Mouse (Mus musculus) heart, postnatal 0 days (tissue): ENCODE data around the gene Gpr162. TPM values are rescaled to one million over a fixed set of nuclear protein-coding genes. Genes with fewer than 3 reads are reported as not detected.

Experiments
- ATAC-seq: fragments of 200-750 bp; cut with Nextera tagmentation; 2 replicates; pipeline ENCODE4 v1.8.0; 2017; ENCODE audit warnings: low read depth, moderate number of reproducible peaks, moderate library complexity; ENCODE audit not compliant: insufficient read depth
- DNase-seq: peaks from one replicate; pipeline ENCODE4 v3.0.0-alpha.2; 2016; ENCODE audit warnings: low spot score
- H3K27ac ChIP-seq: fragments of 300-500 bp; sonication (generic); 2 replicates; pipeline ENCODE4 v1.5.1; 2014; ENCODE audit warnings: low read depth, mild to moderate bottlenecking
- H3K27me3 ChIP-seq: fragments of 300-500 bp; sonication (generic); 2 replicates; pipeline ENCODE4 v1.6.1; 2014; ENCODE audit warnings: low read length, mixed read lengths; ENCODE audit not compliant: control insufficient read depth, insufficient read depth
- H3K36me3 ChIP-seq: fragments of 300-500 bp; sonication (generic); replicated peaks from 2 replicates; pipeline ENCODE4 v1.6.1; 2014; ENCODE audit warnings: low read length, mixed read lengths; ENCODE audit not compliant: control insufficient read depth, insufficient read depth
- H3K4me1 ChIP-seq: fragments of 300-500 bp; sonication (generic); 2 replicates; pipeline ENCODE4 v1.6.1; 2014; ENCODE audit warnings: antibody characterized with exemption; ENCODE audit not compliant: control insufficient read depth, insufficient read depth
- H3K4me2 ChIP-seq: fragments of 300-500 bp; sonication (generic); 2 replicates; pipeline ENCODE4 v1.6.1; 2014; ENCODE audit warnings: low read depth, mild to moderate bottlenecking, low read length, moderate library complexity
- H3K4me3 ChIP-seq: fragments of 300-500 bp; sonication (generic); 2 replicates; pipeline ENCODE4 v1.5.1; 2014; ENCODE audit warnings: low read depth, low read length
- H3K9ac ChIP-seq: fragments of 300-500 bp; sonication (generic); replicated peaks from 2 replicates; pipeline ENCODE4 v1.6.1; 2014; ENCODE audit warnings: low read depth, low read length, mixed read lengths
- H3K9me3 ChIP-seq: fragments of 300-500 bp; sonication (generic); replicated peaks from 2 replicates; pipeline ENCODE4 v1.6.1; 2016; ENCODE audit warnings: low read length; ENCODE audit not compliant: control insufficient read depth
- CTCF ChIP-seq: IDR thresholded peaks from 2 replicates; pipeline ENCODE4 v1.5.1; 2016; ENCODE audit warnings: antibody characterized with exemption, control low read depth, low read depth
- EP300 ChIP-seq: IDR thresholded peaks from 2 replicates; pipeline ENCODE4 v1.6.1; 2016; ENCODE audit warnings: antibody characterized with exemption, low read depth
- WGBS: fragments of 180-500 bp; shearing (Covaris S2); extraction: QIAGEN DNeasy Blood & Tissue Kit; methylation state at CpG from one replicate; pipeline ENCODE4 v1.1.7; 2014; 5-methylcytosine and 5-hydroxymethylcytosine counted together
- polyA plus RNA-seq: library from polyadenylated mRNA; unstranded; fragments of >200 nt; fragmentation: Nextera tagmentation; extraction: Ambion mirVana; gene quantifications from 2 replicates; pipeline ENCODE4 v1.2.1, GENCODE M21; 2015
- total RNA-seq: library from RNA; depleted of rRNA; stranded (reverse); fragments of >200 nt; gene quantifications from 2 replicates; pipeline ENCODE4 v1.2.3, GENCODE M21; 2014; ENCODE audit warnings: low replicate concordance

Gene Gpr162
- total and polyA plus RNA-seq, 2 experiments from 2014 or later = 1.5 to 2.9 TPM

DNA sequence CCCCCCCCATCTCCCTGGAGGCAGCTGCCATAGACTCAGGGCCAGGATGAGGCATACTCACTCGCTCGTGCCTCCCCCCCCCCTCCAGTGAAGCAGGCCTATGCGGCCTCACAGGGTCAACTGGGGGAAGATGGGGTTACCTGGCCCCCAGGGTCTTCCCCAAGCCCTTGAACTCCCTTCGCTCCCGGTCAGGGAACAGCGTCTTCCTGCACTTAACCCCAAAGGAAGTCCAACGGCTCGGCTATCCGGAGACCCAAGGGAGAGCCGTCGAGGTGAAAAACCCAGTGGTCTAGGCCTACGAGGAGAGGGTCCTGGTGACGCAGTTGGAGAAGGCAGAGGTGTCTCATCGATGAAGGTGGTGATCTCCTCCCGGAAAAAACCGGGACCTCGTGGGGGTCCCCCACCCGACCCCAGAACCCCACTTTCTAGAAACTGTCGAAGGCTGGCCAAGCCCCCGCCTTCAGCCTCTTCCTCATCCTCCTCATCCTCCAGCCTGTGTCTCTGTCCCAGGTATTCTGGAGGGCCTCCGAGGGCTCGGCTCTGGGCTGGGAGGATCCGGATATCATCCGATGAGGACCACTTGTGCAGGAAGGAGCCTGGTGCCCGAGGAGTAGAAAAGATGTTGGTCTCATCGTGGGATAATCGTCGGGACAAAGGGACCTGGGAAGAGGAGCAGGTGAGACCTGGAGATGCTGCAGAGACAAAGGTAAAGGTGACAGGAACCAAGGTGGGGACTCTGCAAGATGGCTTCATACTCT is 5.0 kb downstream of the Gpr162 start:
- H3K4me3 ChIP-seq = no peak overlapping the region
- no peak overlapping the region for H3K27ac ChIP-seq
- ATAC-seq (no peak), DNase-seq (no peak)
- no peaks in the 10 kb centered on the region for H3K9me3 ChIP-seq
- no peaks in the 10 kb centered on the region for H3K36me3 ChIP-seq
- peaks cover 16% of the 10 kb centered on the region for H3K4me1 ChIP-seq
- no peak for TF ChIP-seq EP300
- no peak for TF ChIP-seq CTCF
- H3K27me3 ChIP-seq = peaks cover 33% of the 10 kb centered on the region
- 66% methylated on average over 28 of the region's 28 CpGs for WGBS
- H3K9ac ChIP-seq = no peak overlapping the region
- no peak overlapping the region; the same call in 1 of the 2 replicates for H3K4me2 ChIP-seq

DNA sequence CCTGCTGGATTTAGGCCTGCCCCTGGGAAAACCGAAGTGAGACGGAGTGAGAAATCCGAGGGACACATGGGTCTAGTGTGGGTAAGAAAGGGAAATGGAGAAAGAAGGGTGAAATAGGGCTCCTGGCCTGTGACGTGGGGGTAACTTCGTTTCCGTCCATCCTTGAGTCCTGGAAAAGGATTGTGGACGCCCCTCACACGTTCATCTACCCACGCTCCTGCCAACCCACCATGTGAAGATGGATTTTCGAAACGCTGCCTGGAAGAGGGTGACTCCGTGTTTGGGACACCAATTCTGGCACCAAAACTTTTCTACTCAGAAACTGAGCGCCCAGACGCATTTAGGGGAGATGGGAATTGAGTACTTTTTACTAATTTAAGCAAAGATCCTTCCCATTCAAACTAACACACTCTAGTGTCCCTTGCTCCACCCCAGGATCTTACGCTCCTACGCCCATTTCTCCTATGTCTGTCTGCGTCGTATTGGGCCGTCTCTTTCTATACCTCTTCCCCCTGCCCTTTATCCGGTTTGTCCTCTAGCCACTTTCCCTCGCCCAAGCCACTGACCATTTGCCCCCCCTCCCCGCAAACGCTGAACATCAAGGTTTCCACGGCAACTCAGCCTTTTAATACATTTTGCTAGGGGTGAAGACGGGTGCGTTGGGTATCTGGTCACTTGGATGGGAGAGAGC is 5.8 kb downstream of the Gpr162 start:
- H3K9me3 ChIP-seq = no peaks in the 10 kb centered on the region
- peaks cover 31% of the 10 kb centered on the region for H3K27me3 ChIP-seq
- H3K4me1 ChIP-seq = peaks cover 10% of the 10 kb centered on the region
- H3K36me3 ChIP-seq = no peaks in the 10 kb centered on the region
- H3K27ac ChIP-seq = peak overlapping the region; percentile 5; the same call in 1 of the 2 replicates
- DNase-seq (no peak), ATAC-seq (no peak)
- 34% methylated on average over 26 of the region's 26 CpGs for WGBS
- no peak overlapping the region for H3K9ac ChIP-seq
- H3K4me3 ChIP-seq = peak overlapping the region; percentile 64
- TF ChIP-seq CTCF = no peak
- TF ChIP-seq EP300 = no peak
- peak overlapping the region; percentile 93 for H3K4me2 ChIP-seq

DNA sequence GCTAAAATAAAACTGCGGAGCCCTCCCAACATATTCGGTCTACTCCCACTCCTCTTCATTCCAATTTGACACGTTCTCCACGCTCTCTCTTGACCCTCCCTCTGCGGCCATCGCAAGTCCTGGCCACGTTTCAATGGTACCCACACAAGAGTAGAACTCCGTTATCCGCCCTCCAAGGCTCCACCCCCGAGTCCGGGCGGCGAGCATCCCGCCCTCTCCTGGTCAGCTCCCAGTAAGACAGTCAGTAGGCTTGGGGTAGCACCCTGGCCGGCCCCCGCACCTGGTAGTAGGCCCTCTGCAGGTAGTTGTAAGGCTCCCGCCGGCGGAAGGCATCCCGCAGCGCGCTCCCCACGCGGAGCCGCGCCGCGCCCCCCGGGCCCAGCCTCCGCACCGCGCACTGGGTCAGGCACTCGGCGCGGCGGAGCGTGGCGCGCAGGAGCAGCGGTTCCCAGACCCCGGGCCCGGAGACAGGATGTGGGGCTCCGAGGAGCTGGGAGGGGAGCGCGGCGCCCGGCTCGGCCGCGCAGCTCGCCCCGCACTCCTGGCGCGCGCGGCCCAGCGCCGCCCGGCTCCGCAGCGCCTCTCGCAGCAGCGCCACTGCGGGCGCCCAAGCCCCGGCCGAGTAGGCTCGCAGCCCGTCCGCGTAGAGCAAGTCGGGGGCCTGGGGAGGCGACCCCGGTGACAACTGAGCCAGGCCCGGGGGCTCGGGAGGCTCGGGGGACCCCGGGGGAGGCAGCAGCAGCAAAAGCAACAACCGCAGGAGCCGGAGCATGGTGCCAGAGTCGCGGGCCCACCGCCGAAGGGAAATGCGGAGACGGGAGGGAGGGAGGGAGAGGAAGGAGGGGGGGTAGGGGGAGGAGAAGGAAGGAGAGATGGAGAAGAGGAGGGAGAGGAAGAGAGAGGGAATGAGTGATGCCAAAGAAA is 6.6 kb downstream of the Gpr162 start, which contains the start of gene P3h3:
TSS of gene P3h3 (minus strand) at position 837 of the 924 bp plus-strand sequence.
- Histone ChIP-seq H3K27me3 (peaks cover 25% of the 10 kb centered on the region), H3K36me3 (no peaks in the 10 kb centered on the region), H3K9ac (peak within 1 kb of the TSS; percentile 82), H3K9me3 (no peaks in the 10 kb centered on the region), H3K4me3 (peak within 1 kb of the TSS; percentile 64), H3K4me2 (peak within 1 kb of the TSS; percentile 93), H3K27ac (peak within 1 kb of the TSS; percentile 86), H3K4me1 (peaks cover 7% of the 10 kb centered on the region)
- DNase-seq = peak; percentile 51
- peak; percentile 82 for ATAC-seq
- TF ChIP-seq CTCF = peak; percentile 65
- no peak for TF ChIP-seq EP300
- WGBS = under 1% methylated on average over 75 of the region's 86 CpGs

DNA sequence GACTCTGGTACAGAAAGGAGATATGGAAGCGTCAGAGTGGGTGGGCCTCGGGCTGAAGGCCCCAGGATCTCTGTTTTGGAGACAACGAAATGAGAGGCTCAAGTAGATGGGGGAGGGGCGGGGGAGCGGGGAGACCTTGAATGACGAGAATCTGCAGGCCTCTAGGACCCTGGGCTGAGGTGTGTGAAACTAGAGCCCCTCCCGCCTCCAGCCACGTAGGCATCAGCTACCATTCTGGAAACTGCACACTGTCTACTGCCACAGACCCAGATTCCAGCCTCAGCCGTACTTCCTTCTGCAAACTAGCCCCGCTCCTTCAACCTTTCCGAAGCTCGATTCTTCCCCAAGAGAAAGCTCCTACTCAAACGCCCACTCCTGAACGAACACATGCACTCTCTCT is 7.5 kb downstream of the Gpr162 start:
- TF ChIP-seq CTCF = no peak
- no peak for TF ChIP-seq EP300
- H3K4me1 ChIP-seq = peaks cover 7% of the 10 kb centered on the region

DNA sequence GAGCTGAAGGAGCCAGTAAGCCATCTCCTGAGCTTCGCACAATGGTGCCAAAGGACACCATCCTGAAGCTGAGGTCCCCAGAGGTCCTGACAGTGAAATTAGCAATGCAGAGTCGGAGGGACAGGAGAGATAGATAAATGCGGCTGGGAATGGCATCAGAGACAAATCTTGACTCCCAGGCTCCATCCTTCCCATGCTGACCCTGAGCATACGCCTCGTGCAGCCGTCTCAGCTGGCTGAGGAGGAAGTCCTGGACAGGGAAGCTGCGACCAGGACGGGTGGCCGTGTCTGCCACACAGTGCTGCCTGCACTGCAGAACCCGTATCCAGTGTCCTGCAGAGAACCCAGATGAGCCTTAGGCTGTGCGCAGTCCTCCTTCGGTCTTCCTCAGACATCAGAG is 9.1 kb downstream of the Gpr162 start:
- Histone ChIP-seq H3K9ac (no peak overlapping the region), H3K27ac (no peak overlapping the region), H3K4me1 (peaks cover 7% of the 10 kb centered on the region), H3K4me3 (no peak overlapping the region), H3K4me2 (no peak overlapping the region), H3K36me3 (no peaks in the 10 kb centered on the region), H3K9me3 (no peaks in the 10 kb centered on the region), H3K27me3 (peaks cover 19% of the 10 kb centered on the region)
- ATAC-seq (no peak), DNase-seq (no peak)
- TF ChIP-seq EP300 (no peak), CTCF (no peak)
- 51% methylated on average over 12 of the region's 12 CpGs for WGBS

More for the DNA sequence above, 7.5 kb downstream of the Gpr162 start:
- ATAC-seq = no peak
- Histone ChIP-seq H3K36me3 (no peaks in the 10 kb centered on the region), H3K9ac (no peak overlapping the region), H3K27me3 (peaks cover 21% of the 10 kb centered on the region), H3K9me3 (no peaks in the 10 kb centered on the region), H3K4me3 (peak overlapping the region; percentile 64), H3K4me2 (peak overlapping the region; percentile 93), H3K27ac (no peak overlapping the region)
- no peak for DNase-seq
- WGBS = 19% methylated on average over 14 of the region's 14 CpGs
